ENCODE assay signal across 9 mouse cellular contexts in the genomic region with DNA sequence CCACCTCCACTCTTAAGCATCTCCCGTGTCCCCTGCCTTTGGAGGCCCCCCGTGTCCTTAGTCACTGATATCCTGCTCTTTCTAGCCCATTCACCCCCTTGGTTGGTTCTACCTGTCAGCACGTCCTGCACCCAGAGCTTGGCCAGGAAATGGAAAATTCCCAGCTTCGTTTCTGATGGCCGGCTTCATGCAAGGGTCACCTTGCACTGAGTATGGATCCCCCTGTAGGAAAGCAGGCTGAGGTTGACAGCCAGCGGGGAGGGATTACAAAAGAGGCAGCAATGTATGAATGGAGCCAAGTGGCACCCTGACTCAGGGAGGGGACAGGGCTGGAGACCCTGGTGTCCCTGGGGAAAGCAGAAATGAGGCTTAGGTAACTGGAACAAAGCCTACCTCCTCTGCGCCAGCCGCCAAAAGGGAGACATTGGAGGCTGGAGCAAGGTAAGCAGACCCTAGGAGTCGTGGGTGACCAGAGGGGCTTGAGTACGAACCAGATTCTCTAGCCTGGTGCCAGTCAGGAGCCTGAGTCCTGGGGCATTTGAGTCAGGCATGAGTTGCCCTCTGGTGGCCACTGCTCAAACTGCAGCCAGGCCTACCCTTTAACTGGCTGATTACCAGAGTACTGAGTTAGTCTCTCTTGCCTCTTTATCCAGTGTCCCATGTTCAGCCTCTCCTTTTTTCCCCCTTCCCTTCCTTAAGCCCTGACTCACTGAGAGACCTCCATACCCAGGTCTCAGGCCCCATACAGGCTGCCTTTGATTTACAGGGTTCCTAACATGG. TPM values are rescaled to one million over a fixed set of nuclear protein-coding genes. Genes with fewer than 3 reads are reported as not detected.
DNase-seq lines count a peak whose midpoint lies in the region; ATAC-seq and TF ChIP-seq lines count a peak whose summit lies in the region.
"Had no signal": no experiment of that assay in that cellular context is flagged by ENCODE, and none has a peak within 500 bp of the region (broad histone marks: within the 10 kb centered on the region; RNA-seq: fewer than 3 reads in every experiment).

No protein-coding gene starts in this region.

- no peaks in the 10 kb centered on the region for H3K27me3 ChIP-seq in forebrain, embryonic 11.5 days (ENCODE audit: control insufficient read depth, insufficient read depth, low read length)
- H3K27me3 ChIP-seq in heart, embryonic 14.5 days (ENCODE audit: control insufficient read depth, insufficient read depth, low read length) = no peaks in the 10 kb centered on the region
- no peaks in the 10 kb centered on the region for H3K27me3 ChIP-seq in kidney, postnatal 0 days (ENCODE audit: insufficient read depth, low read length)
- H3K27me3 ChIP-seq in liver, embryonic 11.5 days (replicated peaks; ENCODE audit: control insufficient read depth, insufficient read depth, low read length) = no peaks in the 10 kb centered on the region
- H3K27me3 ChIP-seq in splenic B cell, adult 2 months (ENCODE audit: control insufficient read depth, insufficient read depth, low read length, poor library complexity, severe bottlenecking) = no peaks in the 10 kb centered on the region
- H3K27me3 ChIP-seq: embryonic facial prominence, embryonic 12.5 days had no signal

- no peak overlapping the region for H3K4me2 ChIP-seq in forebrain, embryonic 11.5 days (ENCODE audit: low read depth, low read length, severe bottlenecking)
- H3K4me2 ChIP-seq in heart, embryonic 14.5 days (ENCODE audit: low read length) = no peak overlapping the region
- H3K4me2 ChIP-seq in kidney, postnatal 0 days (ENCODE audit: low read length) = no peak overlapping the region
- H3K4me2 ChIP-seq in liver, embryonic 11.5 days = no peak overlapping the region
- H3K4me2 ChIP-seq: embryonic facial prominence, embryonic 12.5 days had no signal

- ATAC-seq in CD4-positive, CD25-positive, alpha-beta regulatory T cell, adult 4 months = peak; percentile 79
- ATAC-seq in forebrain, embryonic 11.5 days (replicated peaks; ENCODE audit: low FRiP score) = peak; percentile 54; the same call in 1 of the 2 replicates
- peak; percentile 10; the same call in 1 of the 2 replicates for ATAC-seq in heart, embryonic 14.5 days (ENCODE audit: insufficient number of reproducible peaks, insufficient read depth, low FRiP score, low read depth)
- peak; percentile 12; the same call in 1 of the 2 replicates for ATAC-seq in kidney, postnatal 0 days (replicated peaks; ENCODE audit: low FRiP score, low read depth)
- no peak for ATAC-seq in liver, embryonic 11.5 days (replicated peaks; ENCODE audit: low FRiP score)

- no peak overlapping the region for H3K4me3 ChIP-seq in forebrain, embryonic 11.5 days (ENCODE audit: low read depth, low read length)
- no peak overlapping the region for H3K4me3 ChIP-seq in heart, embryonic 14.5 days (ENCODE audit: control insufficient read depth in 1 of 2, insufficient read depth in 1 of 2, low read depth in 1 of 2, low read length in 2 of 2)
- no peak overlapping the region for H3K4me3 ChIP-seq in kidney, postnatal 0 days (replicated peaks; ENCODE audit: low read depth, low read length)
- no peak overlapping the region for H3K4me3 ChIP-seq in liver, embryonic 11.5 days (ENCODE audit: low read depth, low read length)
- H3K4me3 ChIP-seq: embryonic facial prominence, embryonic 12.5 days had no signal

- TF ChIP-seq CTCF in brain, embryonic 14.5 days (IDR thresholded peaks at IDR 0.05; ENCODE audit: borderline replicate concordance, extremely low read depth, insufficient read depth, insufficient read length) = peak; percentile 99
- peak; percentile 97 for TF ChIP-seq CTCF in kidney, postnatal 0 days (IDR thresholded peaks at IDR 0.05; ENCODE audit: low read depth)

- 46% methylated on average over 10 of the region's 10 CpGs for WGBS in forebrain, embryonic 11.5 days
- 23% methylated on average over 10 of the region's 10 CpGs for WGBS in heart, embryonic 14.5 days
- 46% methylated on average over 10 of the region's 10 CpGs for WGBS in kidney, postnatal 0 days
- 59% methylated on average over 10 of the region's 10 CpGs for WGBS in liver, embryonic 11.5 days

- peak; percentile 92 for DNase-seq in brain, embryonic 14.5 days (ENCODE audit: low read depth)
- peak; percentile 92 for DNase-seq in forebrain, embryonic 11.5 days (ENCODE audit: low spot score)
- peak; percentile 86 for DNase-seq in kidney, postnatal 0 days (ENCODE audit: low spot score)
- DNase-seq in liver, embryonic 11.5 days (ENCODE audit: low spot score) = peak; percentile 76
- peak; percentile 79 to 87 for DNase-seq in natural killer cell, adult 2 months (ENCODE audit: low spot score in 2 of 2)
- DNase-seq in splenic B cell, adult 2 months (ENCODE audit: low read depth, low spot score) = peak; percentile 91

- no peak for TF ChIP-seq POLR2A in brain, embryonic 14.5 days (IDR thresholded peaks at IDR 0.05; ENCODE audit: borderline replicate concordance, extremely low read depth, insufficient read depth, insufficient read length, poor library complexity, severe bottlenecking)

- H3K27ac ChIP-seq in forebrain, embryonic 11.5 days (ENCODE audit: low read depth, low read length) = no peak overlapping the region
- H3K27ac ChIP-seq in heart, embryonic 14.5 days (replicated peaks in 1 of 2; ENCODE audit: control insufficient read depth in 1 of 2, insufficient read depth in 1 of 2, low read depth in 2 of 2, low read length in 2 of 2) = peak overlapping the region; percentile 6 to 61; a peak in 3 of 4 replicates
- H3K27ac ChIP-seq in kidney, postnatal 0 days = no peak overlapping the region
- H3K27ac ChIP-seq in liver, embryonic 11.5 days (ENCODE audit: low read depth, low read length) = no peak overlapping the region
- H3K27ac ChIP-seq: embryonic facial prominence, embryonic 12.5 days had no signal

- H3K36me3 ChIP-seq in forebrain, embryonic 11.5 days (ENCODE audit: control insufficient read depth, insufficient read depth, low read length) = no peaks in the 10 kb centered on the region; the same call in 1 of the 2 replicates
- peaks cover 66% of the 10 kb centered on the region for H3K36me3 ChIP-seq in heart, embryonic 14.5 days (ENCODE audit: control insufficient read depth, insufficient read depth, low read length)
- H3K36me3 ChIP-seq in kidney, postnatal 0 days (ENCODE audit: insufficient read depth, low read length) = peaks cover 29% of the 10 kb centered on the region
- peaks cover 29% of the 10 kb centered on the region for H3K36me3 ChIP-seq in liver, embryonic 11.5 days (ENCODE audit: control insufficient read depth, insufficient read depth, low read length)
- peaks cover 17% of the 10 kb centered on the region for H3K36me3 ChIP-seq in splenic B cell, adult 2 months (ENCODE audit: control insufficient read depth, insufficient read depth, low read length, poor library complexity, severe bottlenecking)

- H3K9ac ChIP-seq in forebrain, embryonic 11.5 days (ENCODE audit: low read length) = no peak overlapping the region
- H3K9ac ChIP-seq in heart, embryonic 14.5 days (ENCODE audit: low read length) = 0 out of 2 replicates have a peak overlapping the region, but pooled peaks have one; percentile 3
- no peak overlapping the region for H3K9ac ChIP-seq in kidney, postnatal 0 days (ENCODE audit: low read depth, low read length)
- no peak overlapping the region for H3K9ac ChIP-seq in liver, embryonic 11.5 days (ENCODE audit: low read depth, low read length)
- H3K9ac ChIP-seq: embryonic facial prominence, embryonic 12.5 days had no signal

- no peaks in the 10 kb centered on the region for H3K9me3 ChIP-seq in forebrain, embryonic 11.5 days (ENCODE audit: control insufficient read depth, low read length)
- H3K9me3 ChIP-seq in heart, embryonic 14.5 days (ENCODE audit: control insufficient read depth, low read length) = no peaks in the 10 kb centered on the region
- H3K9me3 ChIP-seq in kidney, postnatal 0 days (replicated peaks; ENCODE audit: low read length) = no peaks in the 10 kb centered on the region
- no peaks in the 10 kb centered on the region for H3K9me3 ChIP-seq in liver, embryonic 11.5 days (ENCODE audit: control insufficient read depth, low read length)
- H3K9me3 ChIP-seq: embryonic facial prominence, embryonic 12.5 days had no signal

- H3K4me1 ChIP-seq in forebrain, embryonic 11.5 days (replicated peaks; ENCODE audit: control insufficient read depth, insufficient read depth, low read length) = no peaks in the 10 kb centered on the region
- peaks cover 22 to 51% of the 10 kb centered on the region in 2 experiments for H3K4me1 ChIP-seq in heart, embryonic 14.5 days (ENCODE audit: control insufficient read depth in 2 of 2, insufficient read depth in 2 of 2, low read length in 2 of 2)
- H3K4me1 ChIP-seq in kidney, postnatal 0 days (replicated peaks; ENCODE audit: insufficient read depth, low read length) = no peaks in the 10 kb centered on the region
- H3K4me1 ChIP-seq in liver, embryonic 11.5 days (replicated peaks; ENCODE audit: control insufficient read depth, insufficient read depth, low read length) = no peaks in the 10 kb centered on the region; the same call in 1 of the 2 replicates
- H3K4me1 ChIP-seq: embryonic facial prominence, embryonic 12.5 days had no signal

RNA-seq across cellular contexts. Expression of gene Tsc22d4, which starts 11.5 kb away (rescaled TPM):
- 10 to 100 TPM; 49.6 to 62.4 TPM for polyA plus RNA-seq in CD4-positive, CD25-positive, alpha-beta regulatory T cell, adult 4 months (2017; shearing (Covaris generic))
- 51.8 and 53.7 TPM in 2 replicates for polyA plus RNA-seq in brain, embryonic 14.5 days (2012; rRNA removed)
- polyA plus RNA-seq in forebrain, embryonic 11.5 days (2014; fragmentation: Nextera tagmentation; extraction: Ambion mirVana) = 81.1 and 83.5 TPM in 2 replicates
- polyA plus RNA-seq in heart, embryonic 14.5 days (2014; fragmentation: Nextera tagmentation; extraction: Ambion mirVana) = 144 and 147 TPM in 2 replicates
- 107 and 110 TPM in 2 replicates for polyA plus RNA-seq in kidney, postnatal 0 days (2015; fragmentation: Nextera tagmentation; extraction: Ambion mirVana)
- polyA plus RNA-seq in liver, embryonic 11.5 days (2014; fragmentation: Nextera tagmentation; extraction: Ambion mirVana) = 129 and 134 TPM in 2 replicates

RNA-seq across cellular contexts. Expression of gene Nyap1, which starts 15.7 kb away (rescaled TPM):
- under 1 TPM in 1 of 2 experiments, not detected in 1; 0.11 TPM for polyA plus RNA-seq in CD4-positive, CD25-positive, alpha-beta regulatory T cell, adult 4 months (2017; shearing (Covaris generic))
- polyA plus RNA-seq in brain, embryonic 14.5 days (2012; rRNA removed) = 208 and 219 TPM in 2 replicates
- 3.8 and 4.4 TPM in 2 replicates for polyA plus RNA-seq in forebrain, embryonic 11.5 days (2014; fragmentation: Nextera tagmentation; extraction: Ambion mirVana)
- polyA plus RNA-seq in heart, embryonic 14.5 days (2014; fragmentation: Nextera tagmentation; extraction: Ambion mirVana) = 0.57 and 1.00 TPM in 2 replicates
- 1.2 and 1.6 TPM in 2 replicates for polyA plus RNA-seq in kidney, postnatal 0 days (2015; fragmentation: Nextera tagmentation; extraction: Ambion mirVana)
- 0.39 and 0.43 TPM in 2 replicates for polyA plus RNA-seq in liver, embryonic 11.5 days (2014; fragmentation: Nextera tagmentation; extraction: Ambion mirVana)

RNA-seq across cellular contexts. Expression of gene Ppp1r35, which starts 21.6 kb away (rescaled TPM):
- 1 to 10 TPM; 6.9 to 7.0 TPM for polyA plus RNA-seq in CD4-positive, CD25-positive, alpha-beta regulatory T cell, adult 4 months (2017; shearing (Covaris generic))
- polyA plus RNA-seq in brain, embryonic 14.5 days (2012; rRNA removed) = 47.7 and 81.6 TPM in 2 replicates
- polyA plus RNA-seq in forebrain, embryonic 11.5 days (2014; fragmentation: Nextera tagmentation; extraction: Ambion mirVana) = 72.8 and 77.9 TPM in 2 replicates
- 29.8 and 36.7 TPM in 2 replicates for polyA plus RNA-seq in heart, embryonic 14.5 days (2014; fragmentation: Nextera tagmentation; extraction: Ambion mirVana)
- 28.8 and 32.4 TPM in 2 replicates for polyA plus RNA-seq in kidney, postnatal 0 days (2015; fragmentation: Nextera tagmentation; extraction: Ambion mirVana)
- polyA plus RNA-seq in liver, embryonic 11.5 days (2014; fragmentation: Nextera tagmentation; extraction: Ambion mirVana) = 49.4 and 55.0 TPM in 2 replicates

RNA-seq across cellular contexts. Expression of gene Mepce, which starts 30.4 kb away (rescaled TPM):
- polyA plus RNA-seq in CD4-positive, CD25-positive, alpha-beta regulatory T cell, adult 4 months (2017; shearing (Covaris generic)) = 10 to 100 TPM; 27.5 to 32.3 TPM
- 35.7 and 38.5 TPM in 2 replicates for polyA plus RNA-seq in brain, embryonic 14.5 days (2012; rRNA removed)
- polyA plus RNA-seq in forebrain, embryonic 11.5 days (2014; fragmentation: Nextera tagmentation; extraction: Ambion mirVana) = 11.9 and 12.4 TPM in 2 replicates
- polyA plus RNA-seq in heart, embryonic 14.5 days (2014; fragmentation: Nextera tagmentation; extraction: Ambion mirVana) = 7.9 and 9.2 TPM in 2 replicates
- polyA plus RNA-seq in kidney, postnatal 0 days (2015; fragmentation: Nextera tagmentation; extraction: Ambion mirVana) = 11.6 and 12.3 TPM in 2 replicates
- polyA plus RNA-seq in liver, embryonic 11.5 days (2014; fragmentation: Nextera tagmentation; extraction: Ambion mirVana) = 9.3 and 11.1 TPM in 2 replicates

RNA-seq across cellular contexts. Expression of gene Zcwpw1, which starts 30.5 kb away (rescaled TPM):
- polyA plus RNA-seq in CD4-positive, CD25-positive, alpha-beta regulatory T cell, adult 4 months (2017; shearing (Covaris generic)) = 10 to 100 TPM; 15.2 to 24.8 TPM
- 8.1 and 8.2 TPM in 2 replicates for polyA plus RNA-seq in brain, embryonic 14.5 days (2012; rRNA removed)
- 18.1 and 21.2 TPM in 2 replicates for polyA plus RNA-seq in forebrain, embryonic 11.5 days (2014; fragmentation: Nextera tagmentation; extraction: Ambion mirVana)
- 7.3 and 7.6 TPM in 2 replicates for polyA plus RNA-seq in heart, embryonic 14.5 days (2014; fragmentation: Nextera tagmentation; extraction: Ambion mirVana)
- 14.5 and 15.7 TPM in 2 replicates for polyA plus RNA-seq in kidney, postnatal 0 days (2015; fragmentation: Nextera tagmentation; extraction: Ambion mirVana)
- polyA plus RNA-seq in liver, embryonic 11.5 days (2014; fragmentation: Nextera tagmentation; extraction: Ambion mirVana) = 10.2 and 13.1 TPM in 2 replicates

Comparison
In these comparisons a context has a peak if more than half of its experiments do, and no peak if none do; other contexts are left out.
1. H3K27ac ChIP-seq: peak in heart, embryonic 14.5 days (2 of 2); none in forebrain, embryonic 11.5 days (single experiment), kidney, postnatal 0 days (single experiment) and liver, embryonic 11.5 days (single experiment).
2. RNA of gene Nyap1, which starts 15.7 kb away (polyA plus RNA-seq): 208 to 219 TPM in brain, embryonic 14.5 days; 3.8 to 4.4 TPM in forebrain, embryonic 11.5 days, 1.2 to 1.6 TPM in kidney, postnatal 0 days, 0.57 to 1.00 TPM in heart, embryonic 14.5 days, 0.39 to 0.43 TPM in liver, embryonic 11.5 days and 0.11 TPM in CD4-positive, CD25-positive, alpha-beta regulatory T cell, adult 4 months; every median in the first group is over 10 times any median in the second.
3. Peak in every context shown above with its lines, with median percentiles within 50 percentile points of each other: DNase-seq.